Mouse (Mus musculus): ENCODE data around the gene Dlgap4. TPM values are rescaled to one million over a fixed set of nuclear protein-coding genes. Genes with fewer than 3 reads are reported as not detected.

Dlgap4 gene
- total and polyA plus RNA-seq, 3 experiments = 31.3 to 61.5 (median 32.5) TPM

GRCm38 (mm10) chr2:156642931-156643330, 29.4 kb downstream of the Dlgap4 start:
- H3K36me3 ChIP-seq (ENCODE audit: control insufficient read depth, insufficient read depth, low read length) = no peaks in the 10 kb centered on the region
- no peak for DNase-seq
- H3K4me1 ChIP-seq (ENCODE audit: control insufficient read depth, insufficient read depth, low read length) = no peaks in the 10 kb centered on the region
- no peaks in the 10 kb centered on the region for H3K79me2 ChIP-seq (replicated peaks; ENCODE audit: control insufficient read depth, insufficient read depth, low read length)
- intact Hi-C loops (cut with DNase I) = no loop called here
- H3K4me3 ChIP-seq = no peak overlapping the region
- TF ChIP-seq POLR2A (IDR thresholded peaks at IDR 0.05; ENCODE audit: insufficient read depth, low read depth, low read length) (no peak), CTCF (IDR thresholded peaks at IDR 0.05) (no peak), EP300 (IDR thresholded peaks at IDR 0.05; ENCODE audit: insufficient read depth, low read depth, low read length) (no peak)
- no peaks in the 10 kb centered on the region for H3K27me3 ChIP-seq (ENCODE audit: control insufficient read depth, insufficient read depth, low read length)
- no peak overlapping the region for H3K9ac ChIP-seq (ENCODE audit: low read depth, low read length)
- WGBS = 29% methylated on average over 4 of the region's 4 CpGs
- H3K27ac ChIP-seq = no peak overlapping the region

DNA sequence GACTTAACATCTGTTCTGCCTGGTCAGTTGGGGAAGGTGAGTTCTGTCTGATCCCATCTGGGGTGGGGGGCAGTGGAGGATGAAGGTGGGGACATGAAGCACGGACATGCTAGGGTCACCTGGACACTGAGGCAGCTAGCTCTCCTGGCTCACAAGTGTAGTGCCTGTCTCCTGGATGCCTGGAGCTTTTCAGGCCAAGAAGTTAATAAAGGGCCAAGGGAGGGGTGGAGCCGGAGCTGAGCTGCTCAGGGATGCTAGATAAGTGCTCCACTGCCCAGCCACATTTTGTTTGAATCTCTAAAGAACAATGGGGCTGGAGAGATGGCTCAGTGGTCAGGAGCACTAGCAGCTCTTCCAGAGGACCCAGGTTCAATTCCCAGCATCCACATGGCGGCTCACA, 29.9 kb downstream of the Dlgap4 start:
- no peak for TF ChIP-seq EP300 (IDR thresholded peaks at IDR 0.05; ENCODE audit: insufficient read depth, low read depth, low read length)
- no peak for TF ChIP-seq POLR2A (IDR thresholded peaks at IDR 0.05; ENCODE audit: insufficient read depth, low read depth, low read length)
- TF ChIP-seq CTCF (IDR thresholded peaks at IDR 0.05) = no peak
- H3K27me3 ChIP-seq (ENCODE audit: control insufficient read depth, insufficient read depth, low read length) = no peaks in the 10 kb centered on the region
- no peaks in the 10 kb centered on the region for H3K79me2 ChIP-seq (replicated peaks; ENCODE audit: control insufficient read depth, insufficient read depth, low read length)
- no peak overlapping the region for H3K27ac ChIP-seq
- no peak overlapping the region for H3K9ac ChIP-seq (ENCODE audit: low read depth, low read length)
- DNase-seq = no peak
- no peaks in the 10 kb centered on the region for H3K36me3 ChIP-seq (ENCODE audit: control insufficient read depth, insufficient read depth, low read length)
- 50% methylated on average over 3 of the region's 3 CpGs for WGBS
- intact Hi-C loops (cut with DNase I) = no loop called here
- H3K4me3 ChIP-seq = no peak overlapping the region
- H3K4me1 ChIP-seq (ENCODE audit: control insufficient read depth, insufficient read depth, low read length) = no peaks in the 10 kb centered on the region

- Histone ChIP-seq H3K79me2 (replicated peaks; ENCODE audit: control insufficient read depth, insufficient read depth, low read length) (no peaks in the 10 kb centered on the region), H3K9ac (ENCODE audit: low read depth, low read length) (no peak overlapping the region), H3K4me3 (no peak overlapping the region), H3K27me3 (ENCODE audit: control insufficient read depth, insufficient read depth, low read length) (no peaks in the 10 kb centered on the region), H3K27ac (no peak overlapping the region), H3K36me3 (ENCODE audit: control insufficient read depth, insufficient read depth, low read length) (no peaks in the 10 kb centered on the region), H3K4me1 (ENCODE audit: control insufficient read depth, insufficient read depth, low read length) (no peaks in the 10 kb centered on the region)
- intact Hi-C loops (cut with DNase I) = no loop called here
- DNase-seq = no peak
- WGBS = 78% methylated on average over 6 of the region's 6 CpGs
- TF ChIP-seq POLR2A (IDR thresholded peaks at IDR 0.05; ENCODE audit: insufficient read depth, low read depth, low read length) = no peak
- no peak for TF ChIP-seq CTCF (IDR thresholded peaks at IDR 0.05)
- no peak for TF ChIP-seq EP300 (IDR thresholded peaks at IDR 0.05; ENCODE audit: insufficient read depth, low read depth, low read length)
Observed at GRCm38 (mm10) chr2:156645145-156645544, 31.6 kb downstream of the Dlgap4 start.

DNA sequence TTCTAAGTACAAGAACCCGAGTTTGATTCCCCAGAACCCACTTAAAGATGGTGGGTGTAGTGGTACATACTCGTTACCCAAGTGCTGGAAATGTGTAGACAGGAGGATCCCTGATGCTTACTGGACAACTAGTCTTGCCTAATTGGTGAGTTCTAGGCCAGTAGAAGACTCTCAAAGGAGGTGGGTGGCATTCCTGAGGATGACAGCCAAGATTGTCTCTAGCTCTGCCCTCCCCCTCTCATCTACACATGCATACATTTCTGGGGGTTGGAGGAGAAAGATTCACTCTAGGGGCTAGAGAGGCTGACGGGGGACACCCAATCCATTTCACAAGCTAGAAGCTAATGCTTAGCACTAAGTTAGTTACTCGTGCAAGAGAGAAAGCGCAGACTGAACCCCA, 33.4 kb downstream of the Dlgap4 start:
- intact Hi-C loops (cut with DNase I) = no loop called here
- Histone ChIP-seq H3K9ac (ENCODE audit: low read depth, low read length) (no peak overlapping the region), H3K4me3 (no peak overlapping the region), H3K4me1 (ENCODE audit: control insufficient read depth, insufficient read depth, low read length) (no peaks in the 10 kb centered on the region), H3K27me3 (ENCODE audit: control insufficient read depth, insufficient read depth, low read length) (no peaks in the 10 kb centered on the region), H3K27ac (no peak overlapping the region), H3K79me2 (replicated peaks; ENCODE audit: control insufficient read depth, insufficient read depth, low read length) (no peaks in the 10 kb centered on the region), H3K36me3 (ENCODE audit: control insufficient read depth, insufficient read depth, low read length) (no peaks in the 10 kb centered on the region)
- 70% methylated on average over 5 of the region's 5 CpGs for WGBS
- TF ChIP-seq POLR2A (IDR thresholded peaks at IDR 0.05; ENCODE audit: insufficient read depth, low read depth, low read length) (no peak), CTCF (IDR thresholded peaks at IDR 0.05) (no peak), EP300 (IDR thresholded peaks at IDR 0.05; ENCODE audit: insufficient read depth, low read depth, low read length) (no peak)
- DNase-seq = no peak

- no peak for DNase-seq
- no peak for TF ChIP-seq CTCF (IDR thresholded peaks at IDR 0.05)
- no peak for TF ChIP-seq EP300 (IDR thresholded peaks at IDR 0.05; ENCODE audit: insufficient read depth, low read depth, low read length)
- TF ChIP-seq POLR2A (IDR thresholded peaks at IDR 0.05; ENCODE audit: insufficient read depth, low read depth, low read length) = no peak
- H3K27ac ChIP-seq = no peak overlapping the region
- no peaks in the 10 kb centered on the region for H3K36me3 ChIP-seq (ENCODE audit: control insufficient read depth, insufficient read depth, low read length)
- no peaks in the 10 kb centered on the region for H3K79me2 ChIP-seq (replicated peaks; ENCODE audit: control insufficient read depth, insufficient read depth, low read length)
- 71% methylated on average over 5 of the region's 5 CpGs for WGBS
- H3K27me3 ChIP-seq (ENCODE audit: control insufficient read depth, insufficient read depth, low read length) = no peaks in the 10 kb centered on the region
- intact Hi-C loops (cut with DNase I) = no loop called here
- no peak overlapping the region for H3K4me3 ChIP-seq
- no peak overlapping the region for H3K9ac ChIP-seq (ENCODE audit: low read depth, low read length)
- no peaks in the 10 kb centered on the region for H3K4me1 ChIP-seq (ENCODE audit: control insufficient read depth, insufficient read depth, low read length)
Observed at GRCm38 (mm10) chr2:156648042-156648441, 34.5 kb downstream of the Dlgap4 start.

- no peak overlapping the region for H3K4me3 ChIP-seq
- H3K79me2 ChIP-seq (replicated peaks; ENCODE audit: control insufficient read depth, insufficient read depth, low read length) = no peaks in the 10 kb centered on the region
- H3K27me3 ChIP-seq (ENCODE audit: control insufficient read depth, insufficient read depth, low read length) = no peaks in the 10 kb centered on the region
- TF ChIP-seq CTCF (IDR thresholded peaks at IDR 0.05) (no peak), EP300 (IDR thresholded peaks at IDR 0.05; ENCODE audit: insufficient read depth, low read depth, low read length) (no peak), POLR2A (IDR thresholded peaks at IDR 0.05; ENCODE audit: insufficient read depth, low read depth, low read length) (no peak)
- intact Hi-C loops (cut with DNase I) = no loop called here
- DNase-seq = no peak
- WGBS = 78% methylated on average over 5 of the region's 5 CpGs
- no peaks in the 10 kb centered on the region for H3K36me3 ChIP-seq (ENCODE audit: control insufficient read depth, insufficient read depth, low read length)
- H3K4me1 ChIP-seq (ENCODE audit: control insufficient read depth, insufficient read depth, low read length) = no peaks in the 10 kb centered on the region
- no peak overlapping the region for H3K27ac ChIP-seq
- H3K9ac ChIP-seq (ENCODE audit: low read depth, low read length) = no peak overlapping the region
Observed at GRCm38 (mm10) chr2:156649450-156649849, 35.9 kb downstream of the Dlgap4 start.
